Mouse (Mus musculus): ENCODE data around the gene Tenm4.

Gene Tenm4

DNA sequence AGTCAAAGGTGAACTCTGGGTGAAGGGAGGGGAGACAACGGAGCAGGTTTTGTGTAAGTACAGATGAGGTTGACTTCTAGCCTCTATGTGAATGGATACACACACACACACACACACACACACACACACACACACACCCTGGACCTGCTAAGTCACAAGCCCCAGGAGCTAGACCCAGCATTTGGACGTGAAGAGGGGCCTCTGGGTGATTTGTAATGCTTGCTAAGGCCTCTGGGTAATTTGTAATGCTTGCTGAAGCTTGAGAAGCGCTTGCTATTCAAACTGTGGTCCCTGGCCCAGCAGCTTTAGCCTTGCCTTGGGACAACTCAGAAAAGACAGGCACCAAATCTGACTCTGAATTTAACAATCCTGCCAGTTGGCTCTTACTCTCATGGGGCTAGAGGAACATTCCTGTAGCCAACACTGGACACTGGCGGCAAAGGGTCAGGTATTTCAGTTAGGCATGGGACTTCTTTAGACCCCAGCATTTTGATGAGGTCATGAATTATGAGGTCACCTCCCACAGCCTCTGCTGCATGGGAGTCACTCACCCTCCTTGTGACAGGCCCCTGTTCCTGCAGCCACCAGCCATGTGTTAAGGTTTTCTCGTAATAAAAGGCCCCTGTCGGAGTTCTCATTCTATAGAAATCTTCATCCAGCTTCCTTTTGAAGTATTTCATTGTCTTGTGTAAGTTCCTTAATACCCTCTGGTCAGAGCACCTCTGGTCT, 237.3 kb downstream of the Tenm4 start:
- DNase-seq (ENCODE audit: low spot score in 2 of 2), result no peak

DNA sequence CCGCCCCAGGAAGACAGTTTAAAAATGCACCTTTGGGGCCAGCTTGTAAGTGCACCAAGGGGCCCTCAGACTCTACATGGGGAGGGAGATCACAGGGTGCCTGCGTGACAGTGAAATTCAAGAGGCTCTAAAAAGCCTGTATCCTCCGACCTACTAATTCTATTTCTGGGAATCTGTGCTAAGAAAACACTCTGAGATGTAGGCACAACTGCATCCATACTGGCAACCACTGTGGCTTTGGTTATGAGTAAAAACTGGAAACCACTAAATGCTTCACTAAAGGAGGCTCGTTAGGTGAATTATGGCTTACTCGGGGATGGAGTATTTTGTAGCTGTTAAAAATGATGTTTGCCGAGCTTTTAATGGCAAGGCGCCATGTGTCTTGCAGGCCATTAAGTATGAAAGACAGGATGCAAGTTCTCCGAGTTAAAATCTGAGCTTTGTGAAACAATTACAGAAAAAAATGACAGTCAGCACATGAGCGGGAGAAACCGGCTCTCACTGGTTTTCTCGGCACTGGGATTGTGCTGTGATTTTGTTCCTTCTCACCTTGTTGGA, 238.4 kb downstream of the Tenm4 start:
- no peak for DNase-seq (ENCODE audit: low spot score in 2 of 2)

DNA sequence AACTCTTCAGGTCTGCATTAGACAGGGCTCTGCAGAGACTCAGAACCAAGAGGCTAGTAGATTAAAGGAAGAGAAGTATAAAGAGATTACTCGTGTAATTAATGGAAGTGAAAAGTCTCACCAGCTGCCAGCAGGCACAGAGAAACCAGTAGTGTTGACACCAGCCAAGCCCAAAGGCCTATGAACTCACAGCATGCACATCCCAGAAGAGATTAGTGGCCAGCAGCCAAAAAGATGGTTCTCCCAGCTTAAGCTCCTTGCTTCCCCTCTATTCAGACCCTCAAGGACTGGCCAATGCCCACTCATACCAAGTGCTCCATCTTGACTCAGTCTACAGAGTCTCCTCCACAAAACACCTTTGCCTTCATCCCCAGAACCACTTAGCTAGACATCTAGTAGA, 242.8 kb downstream of the Tenm4 start:
- DNase-seq (ENCODE audit: low spot score in 2 of 2), result no peak

DNA sequence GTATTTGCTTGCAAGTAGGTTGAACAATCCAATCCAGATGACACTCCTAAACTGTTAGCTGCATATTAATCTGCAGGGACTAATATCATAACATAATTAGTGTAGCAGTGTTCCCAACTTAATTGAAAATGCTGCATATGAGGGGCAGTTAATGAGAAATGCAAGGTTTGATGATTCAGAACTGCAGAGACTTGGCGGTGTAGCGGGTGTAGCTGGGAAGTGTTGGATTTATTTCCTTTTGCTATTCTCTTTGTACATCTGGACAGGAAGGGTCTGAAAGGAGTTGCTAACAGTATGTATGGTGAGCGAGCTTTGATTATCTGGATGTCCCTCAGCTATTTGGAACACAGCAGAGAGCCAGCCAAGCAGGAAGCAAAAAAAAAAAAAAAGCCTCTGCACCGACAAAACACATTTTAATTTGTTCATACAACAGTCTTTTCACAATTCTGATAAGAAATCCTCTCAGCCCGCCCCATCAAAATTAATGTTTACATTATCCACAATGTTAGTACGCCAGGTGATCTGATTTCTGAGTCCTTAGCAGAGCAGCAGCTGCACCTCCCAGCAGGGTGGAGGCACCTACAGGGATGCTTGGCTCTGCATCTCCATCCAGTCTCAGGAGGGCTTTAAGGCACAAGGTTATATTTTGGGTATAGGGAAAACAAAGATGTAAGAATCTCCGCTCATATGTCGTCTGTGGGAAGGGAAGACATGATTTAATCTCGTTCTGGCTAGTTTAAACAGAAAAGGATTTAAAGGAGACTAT, 243.4 kb downstream of the Tenm4 start:
- DNase-seq (ENCODE audit: low spot score in 2 of 2), result no peak

DNA sequence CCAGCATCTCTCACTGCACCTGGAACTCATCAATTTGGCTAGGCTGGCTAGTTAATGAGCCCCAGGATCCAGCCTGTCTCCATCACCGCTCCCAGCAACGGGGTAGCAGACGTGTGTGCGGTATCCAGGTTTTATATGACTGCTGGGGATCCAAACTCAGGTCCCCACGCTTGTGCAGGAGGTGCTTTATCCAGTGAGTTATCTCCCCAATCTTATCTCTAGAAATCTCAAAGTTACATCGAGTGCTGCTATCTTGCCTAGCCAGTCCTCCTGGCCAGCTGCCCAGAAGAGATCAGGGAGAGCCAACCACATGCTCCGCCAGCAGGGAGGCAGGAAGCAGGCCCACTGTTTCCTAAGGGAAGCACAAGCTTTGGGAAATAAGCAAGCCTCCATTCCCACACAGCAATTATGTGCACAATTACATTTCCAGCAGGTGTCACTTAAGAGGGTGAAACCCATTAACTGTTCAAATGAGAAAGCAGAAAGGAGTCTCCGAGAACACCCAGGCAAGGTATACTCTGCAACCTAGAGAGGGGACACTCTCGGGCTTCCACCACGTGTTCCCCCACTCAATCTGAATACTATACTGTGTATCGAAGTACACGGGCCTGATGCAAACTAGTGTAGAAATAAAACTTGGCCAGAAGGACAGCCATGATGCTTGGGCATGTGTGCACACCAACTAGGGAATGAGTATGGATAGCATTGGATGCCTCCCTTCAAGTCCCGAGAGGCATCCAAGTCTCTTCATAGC, 246.4 kb downstream of the Tenm4 start:
- peak in 1 of 2 experiments; percentile 67 for DNase-seq (ENCODE audit: low spot score in 2 of 2)

DNA sequence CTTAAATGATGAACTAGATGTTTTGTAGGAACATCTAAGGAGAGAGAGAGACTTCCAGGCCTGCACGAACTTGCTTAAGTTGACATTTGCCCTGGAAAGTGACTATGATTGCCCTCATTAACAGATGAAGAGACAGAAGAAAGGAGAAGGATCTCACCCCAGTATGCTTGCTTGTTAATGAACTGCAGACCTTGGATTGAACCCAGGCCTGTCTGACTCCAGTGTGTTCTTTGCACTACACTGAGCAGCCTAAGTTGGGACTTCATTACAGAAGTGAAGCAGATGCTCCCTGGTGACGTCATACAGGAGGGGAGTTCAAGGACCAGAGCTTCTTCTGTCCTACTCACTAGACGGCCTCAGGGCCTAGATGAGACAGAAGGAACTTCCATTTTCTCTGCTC, 247.1 kb downstream of the Tenm4 start:
- DNase-seq (ENCODE audit: low spot score in 2 of 2), result no peak

DNA sequence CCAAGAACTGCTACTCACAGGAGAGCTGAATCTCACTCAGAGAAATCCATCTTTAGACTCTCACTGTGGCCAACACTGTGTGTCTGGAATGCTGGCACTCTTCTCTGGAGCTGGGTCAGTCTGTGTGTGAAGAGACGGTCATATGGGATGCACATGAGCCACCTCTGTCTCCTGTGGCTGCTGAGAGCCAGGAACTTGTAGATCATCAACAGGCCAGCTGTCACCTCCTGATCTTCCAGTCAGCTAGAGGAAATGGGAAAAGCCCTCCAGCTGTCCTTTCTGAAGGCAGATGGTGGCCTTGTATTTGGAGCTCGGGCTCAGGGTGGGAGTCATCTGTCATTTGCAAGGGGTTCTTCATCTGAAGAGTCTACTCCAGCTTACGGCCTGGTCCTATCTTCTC, 249.0 kb downstream of the Tenm4 start:
- DNase-seq (ENCODE audit: low spot score in 2 of 2), result no peak

DNA sequence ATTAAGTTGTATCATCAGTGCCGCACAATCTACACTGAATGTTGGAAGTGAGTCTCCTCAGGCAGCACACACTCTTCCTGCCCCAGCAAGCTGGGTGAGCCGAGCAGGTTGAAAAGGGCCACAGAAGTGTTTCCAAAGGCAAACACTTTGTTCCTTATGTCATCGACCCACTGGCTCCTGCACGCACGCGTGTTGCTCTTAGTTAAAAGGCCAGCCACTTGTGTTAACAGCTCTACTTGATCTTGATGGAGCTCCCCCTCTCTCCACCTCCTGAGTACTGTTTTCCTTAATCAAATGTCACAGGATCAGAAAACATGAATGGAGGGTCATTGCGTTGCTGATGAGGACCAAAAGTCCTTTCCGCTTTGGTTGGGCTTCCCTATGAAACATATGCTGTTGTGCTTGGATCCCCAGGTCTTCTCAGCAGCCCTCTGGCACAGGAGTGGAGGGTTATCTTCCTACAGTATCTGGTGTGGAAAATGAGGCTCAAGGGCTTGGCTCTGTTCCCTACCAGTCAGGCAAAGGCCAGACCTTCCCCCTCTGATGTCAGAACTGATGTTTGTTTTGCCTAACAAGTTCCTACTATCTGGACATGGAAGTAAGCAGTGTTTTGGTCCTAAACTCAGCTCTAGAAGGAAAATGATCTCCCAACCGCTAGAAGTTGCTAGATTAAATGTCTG, 250.0 kb downstream of the Tenm4 start:
- DNase-seq (ENCODE audit: low spot score in 2 of 2), result peak in 1 of 2 experiments; percentile 23

DNA sequence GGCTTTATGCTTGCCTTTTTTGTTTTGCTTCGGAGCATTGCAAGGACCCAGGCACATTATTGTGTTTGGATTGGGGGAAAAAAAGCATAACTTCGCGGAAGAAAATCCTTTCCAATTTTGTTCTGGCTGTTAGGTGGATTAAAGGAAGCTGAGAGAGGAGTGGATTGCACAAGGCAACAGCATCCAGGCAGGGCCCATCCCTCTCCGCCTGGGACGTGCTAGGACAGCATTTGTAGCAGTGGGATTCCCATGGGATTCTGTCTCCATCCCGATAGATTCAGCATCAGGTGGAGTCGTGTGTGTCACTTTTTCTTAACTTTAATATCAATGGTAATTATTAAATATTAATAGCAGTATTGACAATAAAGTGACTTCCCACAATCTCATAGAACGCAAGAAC, 255.9 kb downstream of the Tenm4 start:
- no peak for DNase-seq (ENCODE audit: low spot score in 2 of 2)

DNA sequence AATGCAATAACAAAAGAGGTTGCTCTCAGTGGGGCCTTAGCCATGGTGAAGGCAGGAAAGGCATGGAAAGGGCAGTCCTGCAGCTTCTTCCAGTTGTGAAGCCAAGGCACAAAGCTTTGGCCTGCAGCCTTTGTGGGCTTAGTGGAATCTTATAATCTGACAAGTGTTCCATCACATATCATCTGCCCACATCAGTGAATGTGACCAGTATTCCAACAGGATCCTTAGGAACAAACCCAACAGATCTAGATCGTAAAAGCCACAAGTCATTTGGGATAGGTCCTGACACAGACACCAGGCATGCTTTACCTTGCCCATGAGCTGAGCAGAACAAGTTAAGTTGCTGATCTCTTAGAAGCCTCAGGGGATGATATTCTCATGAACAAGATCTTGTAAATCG, 262.3 kb downstream of the Tenm4 start:
- no peak for DNase-seq (ENCODE audit: low spot score in 2 of 2)

DNA sequence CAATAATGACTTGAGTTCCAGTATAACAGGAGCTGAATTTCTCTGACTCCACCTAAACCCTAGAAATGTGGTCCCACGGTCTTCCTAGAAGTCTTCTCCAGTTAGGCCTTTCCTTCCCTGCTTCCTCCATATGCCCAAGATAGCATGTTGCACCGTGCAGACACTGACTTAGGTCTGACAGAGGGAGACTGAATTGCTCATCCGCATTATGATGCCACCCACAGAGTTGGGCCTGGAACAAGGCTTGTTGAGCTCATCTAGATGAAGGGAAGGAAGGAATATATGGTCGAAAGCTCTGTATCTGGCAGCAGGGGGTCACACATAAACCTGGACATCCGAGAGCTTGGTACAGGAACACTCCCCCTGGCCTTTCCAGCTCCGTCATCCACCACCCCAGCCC, 267.3 kb downstream of the Tenm4 start:
- DNase-seq (ENCODE audit: low spot score in 2 of 2), result no peak

DNA sequence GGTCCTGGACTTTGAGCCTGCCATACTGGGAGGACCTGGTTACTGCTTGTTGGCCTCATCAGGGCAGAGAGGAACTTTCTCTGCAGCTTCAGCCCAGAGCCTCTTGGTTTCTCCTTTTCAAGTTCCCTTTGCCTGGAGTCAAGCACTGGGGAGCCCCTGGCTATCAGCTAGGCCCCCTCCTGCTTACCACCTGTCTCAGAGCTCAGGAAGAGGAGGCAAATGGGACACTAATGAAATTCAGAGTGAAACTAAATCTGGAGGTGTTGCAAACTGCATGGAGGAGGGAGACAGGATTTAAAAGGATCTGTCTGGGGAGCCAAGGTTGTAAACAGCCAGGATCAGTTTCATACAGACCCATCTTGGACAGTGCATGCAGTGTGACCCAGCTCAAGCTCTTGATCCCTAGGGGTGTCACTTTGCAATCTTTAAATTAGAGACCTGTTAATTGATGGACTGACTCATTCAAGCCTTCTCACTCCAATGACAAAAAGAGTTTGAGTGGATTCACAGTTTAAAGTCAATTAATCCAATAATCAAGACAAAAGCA, 269.2 kb downstream of the Tenm4 start:
- no peak for DNase-seq (ENCODE audit: low spot score in 2 of 2)

DNA sequence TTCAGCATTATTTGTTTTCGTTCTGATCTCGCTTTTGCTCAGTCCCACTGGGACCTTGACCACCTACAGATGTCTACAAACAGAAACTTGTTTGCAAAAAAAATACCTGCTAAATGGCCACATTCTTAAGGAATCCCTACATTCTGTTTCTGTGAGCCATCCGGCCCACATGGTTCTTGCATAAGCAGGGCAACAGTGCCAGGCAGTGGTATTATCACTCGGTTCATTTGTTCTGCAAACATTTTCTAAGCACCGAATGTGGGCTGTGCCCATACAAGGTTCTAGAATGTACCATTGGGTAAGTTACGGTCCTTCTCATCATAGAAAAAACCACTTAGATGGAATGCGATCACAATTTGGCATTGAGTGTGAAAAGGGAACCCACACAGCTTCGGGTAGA, 274.7 kb downstream of the Tenm4 start:
- no peak for DNase-seq (ENCODE audit: low spot score in 2 of 2)

DNA sequence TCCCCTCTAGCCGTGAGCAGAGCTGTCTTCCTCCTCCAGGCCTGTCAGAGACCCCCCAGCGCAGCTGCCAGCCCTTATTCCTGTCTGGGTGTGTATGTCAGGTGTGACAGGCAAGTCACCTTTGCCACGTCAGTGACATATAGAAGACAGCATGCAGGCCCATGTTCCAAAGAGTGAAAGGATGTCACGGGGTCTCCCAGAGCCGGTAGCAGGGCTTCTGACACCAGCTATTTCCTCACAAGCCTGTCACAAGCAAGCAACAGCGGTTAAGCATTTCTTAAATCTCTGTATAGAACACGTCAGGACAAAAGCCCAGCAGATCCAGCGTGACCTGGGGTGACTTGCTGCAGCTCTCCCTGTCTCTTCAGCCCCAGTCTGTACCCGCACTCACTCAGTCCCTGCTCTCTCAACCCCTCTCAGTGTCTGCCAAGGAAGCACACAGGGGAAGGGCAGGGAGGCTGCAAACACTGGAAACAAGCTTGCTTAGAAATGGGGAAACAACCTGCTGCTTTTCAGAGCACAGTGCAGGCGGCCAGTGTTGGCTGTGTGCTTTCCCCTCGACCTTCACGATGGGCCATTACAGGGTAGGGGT, 276.9 kb downstream of the Tenm4 start:
- no peak for DNase-seq (ENCODE audit: low spot score in 2 of 2)

DNA sequence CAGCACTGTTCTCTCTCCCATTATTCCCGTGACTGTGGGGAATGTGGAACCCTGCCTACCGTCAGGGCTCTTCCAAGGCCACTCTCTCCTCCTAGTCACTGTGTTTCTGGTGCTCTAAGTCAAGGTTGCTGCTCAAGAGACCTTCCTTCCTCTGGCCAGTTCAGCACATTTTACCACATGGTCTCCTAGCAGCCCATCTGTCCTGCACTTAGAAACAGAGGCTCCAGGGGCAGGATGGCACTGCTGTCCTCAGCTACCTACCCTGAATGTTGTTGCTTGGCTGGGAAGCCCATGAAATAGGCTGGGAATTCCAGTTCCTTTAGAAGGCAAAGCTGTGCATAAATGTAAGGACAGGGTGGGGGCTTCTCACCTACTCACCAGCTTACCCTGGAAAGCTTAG, 284.9 kb downstream of the Tenm4 start:
- no peak for DNase-seq (ENCODE audit: low spot score in 2 of 2)

DNA sequence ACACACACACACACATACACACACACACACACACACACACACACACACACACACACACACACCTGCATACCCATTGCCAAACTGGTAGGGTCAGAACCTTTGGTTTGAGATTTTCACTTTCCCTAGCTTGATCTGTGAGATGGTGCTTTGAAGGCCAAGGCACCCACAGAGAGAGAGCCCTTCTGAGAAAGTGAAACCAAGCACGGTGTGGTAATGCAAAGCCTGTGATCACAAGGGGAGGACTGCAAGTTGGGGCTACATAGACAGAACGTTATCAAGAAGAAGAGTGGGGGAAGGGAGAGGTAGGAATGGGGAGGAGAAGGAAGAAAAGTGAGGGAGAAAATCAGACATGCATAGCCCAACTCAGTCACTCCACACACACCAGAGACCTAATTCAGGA, 285.6 kb downstream of the Tenm4 start:
- DNase-seq (ENCODE audit: low spot score in 2 of 2), result no peak

DNA sequence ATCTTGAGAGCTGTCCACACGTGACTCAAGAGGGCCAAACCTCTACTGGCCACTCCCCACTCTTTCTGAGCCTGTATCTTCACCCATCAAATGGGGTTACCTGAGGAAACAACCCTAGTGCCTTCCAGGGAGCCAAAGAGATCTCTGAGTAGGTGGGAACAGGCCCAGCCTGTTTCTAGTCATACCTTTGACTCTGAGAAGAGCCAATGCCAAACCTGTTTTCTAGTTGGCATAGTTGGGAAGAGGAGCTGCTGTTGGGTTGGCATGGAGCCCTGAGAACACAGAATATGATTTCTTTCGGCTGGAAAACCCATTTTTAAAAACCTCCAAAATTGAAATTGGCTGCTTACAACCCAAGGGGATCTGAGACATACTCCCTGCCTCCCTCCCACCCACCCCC, 286.8 kb downstream of the Tenm4 start:
- no peak for DNase-seq (ENCODE audit: low spot score in 2 of 2)

DNA sequence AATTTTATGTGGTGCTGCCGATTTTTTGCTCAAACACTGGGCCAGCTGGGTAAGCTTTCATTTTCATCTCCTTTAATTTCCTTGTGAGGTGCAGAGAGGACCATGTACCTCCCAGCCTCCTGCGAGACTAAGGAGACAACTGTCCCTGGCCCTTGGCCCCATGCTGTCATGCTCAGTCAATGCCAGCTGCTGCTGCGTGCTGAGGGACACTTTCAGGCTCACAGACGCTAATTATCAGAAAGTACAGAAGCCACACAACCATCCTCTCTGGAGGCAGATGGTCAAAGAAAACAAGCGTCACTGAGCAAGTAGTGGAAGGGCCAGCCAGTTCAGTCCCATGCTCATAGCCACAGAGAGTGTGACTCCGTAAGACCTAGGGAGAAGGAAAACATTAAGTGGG, 287.9 kb downstream of the Tenm4 start:
- no peak for DNase-seq (ENCODE audit: low spot score in 2 of 2)

DNA sequence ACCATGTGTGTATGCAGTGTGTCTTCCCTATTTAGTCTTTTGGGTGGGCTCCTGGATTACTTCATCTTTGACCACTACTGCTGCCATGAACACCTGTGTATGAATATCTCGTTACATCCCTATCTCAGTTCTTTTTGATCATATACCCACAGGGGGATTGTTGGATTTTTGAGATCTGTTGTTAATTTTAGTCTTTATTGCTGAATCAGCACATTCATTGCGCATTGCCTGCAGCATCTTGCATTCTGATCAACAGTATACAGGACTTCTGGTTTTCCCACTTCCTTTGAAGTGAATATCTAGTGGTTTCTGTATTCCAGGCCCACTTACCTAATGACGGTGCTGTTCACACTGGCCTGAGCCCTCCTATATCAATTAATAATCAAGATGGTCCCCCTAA, 295.7 kb downstream of the Tenm4 start:
- no peak for DNase-seq (ENCODE audit: low spot score in 2 of 2)

DNA sequence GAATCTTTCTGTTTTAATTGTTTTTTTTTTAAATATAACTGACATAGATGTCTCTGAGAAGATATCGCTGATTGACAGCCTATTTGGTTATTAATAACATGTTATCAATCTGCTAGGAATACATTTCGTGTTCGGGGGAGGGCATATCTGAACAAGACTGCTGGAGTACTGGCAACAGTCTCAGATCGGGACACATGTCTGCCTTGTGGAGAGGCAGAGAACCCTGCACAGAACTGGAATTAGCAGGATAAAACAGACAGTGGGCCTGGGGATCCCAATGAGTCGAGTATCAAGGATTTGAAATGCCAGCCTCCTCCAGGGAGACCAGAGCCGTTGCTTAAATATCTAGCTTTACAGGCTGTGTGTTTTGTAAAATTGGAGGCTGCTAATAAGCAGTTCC, 299.8 kb downstream of the Tenm4 start:
- DNase-seq (ENCODE audit: low spot score in 2 of 2), result no peak

DNA sequence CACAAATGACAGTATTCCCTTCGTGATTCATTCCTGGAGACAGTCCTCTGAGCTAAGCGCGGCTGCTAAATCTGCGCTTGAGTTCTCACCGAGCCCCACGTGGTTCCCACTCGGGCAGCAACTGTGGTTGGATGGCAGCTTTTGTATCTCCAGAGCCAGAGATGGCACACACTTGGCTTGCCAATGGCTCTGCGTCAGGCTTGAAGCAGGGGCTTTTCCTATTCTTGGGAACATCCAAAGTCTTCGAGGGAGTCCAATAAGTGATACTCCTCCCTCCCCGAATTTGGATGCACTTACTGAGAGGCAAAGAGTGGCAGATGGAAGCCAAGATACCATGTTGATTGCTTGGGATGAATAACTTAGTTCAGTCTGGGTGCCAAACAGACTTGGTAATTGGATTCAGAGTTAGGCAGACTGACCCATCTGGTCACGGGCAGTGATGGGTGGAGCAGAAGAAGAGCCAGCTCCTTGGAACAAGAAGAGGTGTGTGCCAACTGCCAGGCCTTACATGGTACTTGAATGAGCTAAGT, 303.6 kb downstream of the Tenm4 start:
- no peak for DNase-seq (ENCODE audit: low spot score in 2 of 2)

All from urinary bladder, postnatal 36 days (tissue).